Mouse (Mus musculus) urinary bladder, postnatal 14 days (tissue): Measurements from ENCODE around the gene Fam43a.

Experiments
- DNase-seq: peaks from one replicate; pipeline ENCODE4 v3.0.0; 2021; ENCODE audit warnings: low spot score

The Fam43a gene

DNA sequence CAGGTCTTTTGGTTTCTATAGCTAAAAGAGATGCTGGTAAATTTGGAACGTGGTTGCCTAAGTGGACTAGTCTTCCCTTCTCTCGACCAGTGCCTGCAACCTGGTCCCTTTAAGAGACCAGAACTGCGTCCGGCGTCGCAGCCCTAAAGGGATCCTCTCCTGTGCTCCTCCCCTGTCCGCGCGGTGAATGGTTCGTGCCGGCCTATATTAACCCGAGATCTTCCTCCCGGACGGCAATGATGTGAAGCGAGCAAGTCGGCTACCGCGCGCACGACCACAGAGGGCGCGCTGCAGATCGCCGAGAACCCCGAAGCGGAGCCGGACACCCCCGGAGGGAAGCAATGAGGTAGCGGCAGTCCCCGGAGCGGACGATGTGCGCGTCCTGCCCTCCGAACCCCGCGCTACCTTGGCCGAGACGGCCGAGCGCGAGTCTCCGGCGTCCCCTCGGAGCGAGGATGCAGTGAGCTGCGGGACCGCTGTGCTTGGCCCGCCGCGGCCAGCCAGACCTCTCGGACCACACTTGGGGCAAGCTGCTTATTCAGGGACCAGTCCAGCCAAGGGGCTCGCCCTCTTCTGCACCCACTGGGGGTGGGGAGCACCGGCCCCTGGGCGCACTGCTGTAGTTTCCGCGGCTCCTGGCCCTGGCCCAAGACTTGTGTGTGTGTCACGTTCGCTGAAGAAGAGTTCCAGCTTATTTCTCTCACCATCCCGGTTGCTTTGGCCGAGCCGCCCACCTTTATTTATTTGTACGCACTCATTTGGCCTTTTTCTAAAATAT lies at the start of gene Fam43a:
Fam43a (plus strand) TSS at position 233 of the 778 bp plus-strand sequence.
- peak; percentile 92 for DNase-seq

DNA sequence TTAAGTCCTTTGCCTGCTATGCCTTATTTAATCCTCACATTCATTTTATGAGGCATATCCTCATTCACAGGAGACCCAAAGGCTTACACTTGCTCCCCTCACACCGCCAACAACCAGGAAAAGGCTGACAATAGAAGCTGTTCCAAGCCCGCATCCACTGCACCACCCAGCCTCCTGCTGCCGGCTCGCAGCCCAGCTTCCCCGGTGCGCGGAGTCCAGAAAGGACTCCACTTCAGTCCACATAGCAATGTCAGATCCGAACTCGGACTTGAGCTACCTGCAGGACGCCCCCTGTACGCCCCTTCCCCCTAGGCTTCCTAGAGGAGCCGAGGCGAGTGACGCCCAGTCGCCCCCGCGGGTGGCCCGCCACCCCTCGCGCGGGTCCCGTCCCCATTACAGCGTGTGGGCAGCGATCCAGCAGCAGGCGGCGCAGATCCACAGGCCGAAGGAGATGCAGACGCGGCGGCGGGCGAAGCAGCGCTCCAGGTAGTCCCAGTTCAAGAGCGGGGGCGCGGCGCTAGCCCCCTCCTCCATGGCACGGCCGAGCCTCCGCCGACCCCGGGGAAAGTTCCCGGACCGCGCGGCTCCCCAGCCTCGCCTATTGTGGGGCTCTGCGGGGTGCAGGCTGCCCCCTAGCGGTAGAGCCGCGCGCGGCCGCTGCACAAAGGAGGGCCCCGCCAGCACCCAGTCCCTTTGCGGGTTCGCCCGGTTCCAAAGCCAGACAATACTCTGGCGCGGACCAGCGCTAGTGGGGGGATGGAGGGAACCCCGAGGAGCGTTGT lies 49.4 kb upstream of the Fam43a start:
- peak; percentile 75 for DNase-seq

DNA sequence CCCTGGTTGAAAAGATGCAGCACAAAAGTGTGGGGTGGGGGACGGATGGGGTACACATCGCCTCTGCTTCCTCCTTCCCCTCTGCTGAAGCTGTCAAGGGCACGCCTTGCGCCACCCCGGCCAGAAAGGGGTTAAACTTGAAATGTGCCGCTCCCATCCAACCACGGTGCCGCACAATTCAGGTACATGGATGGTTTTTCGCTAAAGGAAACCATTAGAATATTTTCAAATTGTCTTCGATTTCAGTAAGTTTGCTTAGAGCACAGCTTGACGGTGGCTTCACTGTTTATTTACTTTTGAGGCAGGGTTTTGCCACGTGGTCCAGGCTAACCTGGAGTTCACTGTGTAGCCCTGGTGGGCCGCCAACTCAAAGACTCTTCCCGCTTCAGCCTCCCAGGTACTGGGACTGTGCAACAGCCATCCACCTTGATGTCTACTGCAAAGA lies 48.8 kb upstream of the Fam43a start, which contains the start of gene Tmem44:
Tmem44 (minus strand) TSS at position 95 of the 445 bp plus-strand sequence.
- no peak for DNase-seq

DNA sequence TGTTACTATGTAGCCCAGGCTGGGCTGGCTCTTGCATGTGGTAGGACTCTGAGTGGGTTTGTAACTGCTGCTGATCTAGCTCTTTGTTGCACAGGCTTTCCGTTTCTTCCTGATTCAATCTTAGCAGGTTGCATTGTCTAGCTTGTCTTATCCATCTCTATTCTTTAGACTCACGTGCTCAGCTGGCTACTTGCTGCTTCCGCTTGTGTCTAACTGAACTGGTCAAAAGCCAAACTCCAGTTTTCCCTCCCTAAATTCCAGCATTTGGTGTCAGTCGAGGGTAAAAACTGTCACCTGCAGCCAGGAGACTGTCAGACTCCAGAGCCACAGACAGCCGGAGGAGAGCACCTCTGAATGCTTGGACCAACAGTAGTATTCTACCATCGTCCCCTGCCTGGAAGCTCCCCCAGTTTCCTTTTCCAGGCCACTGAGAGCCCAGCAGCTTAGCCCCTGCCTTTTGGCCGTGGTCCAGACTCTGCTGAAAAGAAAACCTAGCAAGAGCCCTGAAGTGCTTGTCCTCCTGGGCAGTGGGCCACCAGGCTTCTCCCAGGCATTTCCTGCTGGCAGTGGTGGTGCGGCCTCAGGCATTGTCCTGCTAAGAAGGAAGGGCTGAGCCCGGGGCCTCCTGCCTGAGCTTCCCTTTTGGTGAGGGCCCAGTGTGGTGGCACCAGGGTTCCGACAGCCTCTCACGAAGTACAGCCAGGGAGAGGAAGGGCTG lies 46.7 kb upstream of the Fam43a start:
- DNase-seq, result peak; percentile 75

DNA sequence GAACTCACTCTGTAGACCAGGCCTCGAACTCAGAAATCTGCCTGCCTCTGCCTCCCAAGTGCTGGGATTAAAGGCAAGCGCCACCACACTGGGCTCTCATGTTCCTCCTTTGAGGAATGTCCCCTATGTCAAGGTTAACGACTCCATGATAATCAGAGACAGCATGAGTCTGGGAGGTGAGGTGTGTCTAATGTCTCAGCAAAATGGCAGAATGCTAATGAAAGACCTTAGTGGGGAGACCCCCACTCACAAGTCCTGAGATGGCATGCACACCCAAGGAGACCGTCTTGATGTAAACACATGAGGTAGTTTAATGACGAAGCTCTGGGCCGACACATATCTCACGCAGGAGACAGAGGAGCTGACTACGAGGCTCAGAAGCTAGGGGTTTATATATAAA lies 45.4 kb upstream of the Fam43a start:
- DNase-seq, result no peak

DNA sequence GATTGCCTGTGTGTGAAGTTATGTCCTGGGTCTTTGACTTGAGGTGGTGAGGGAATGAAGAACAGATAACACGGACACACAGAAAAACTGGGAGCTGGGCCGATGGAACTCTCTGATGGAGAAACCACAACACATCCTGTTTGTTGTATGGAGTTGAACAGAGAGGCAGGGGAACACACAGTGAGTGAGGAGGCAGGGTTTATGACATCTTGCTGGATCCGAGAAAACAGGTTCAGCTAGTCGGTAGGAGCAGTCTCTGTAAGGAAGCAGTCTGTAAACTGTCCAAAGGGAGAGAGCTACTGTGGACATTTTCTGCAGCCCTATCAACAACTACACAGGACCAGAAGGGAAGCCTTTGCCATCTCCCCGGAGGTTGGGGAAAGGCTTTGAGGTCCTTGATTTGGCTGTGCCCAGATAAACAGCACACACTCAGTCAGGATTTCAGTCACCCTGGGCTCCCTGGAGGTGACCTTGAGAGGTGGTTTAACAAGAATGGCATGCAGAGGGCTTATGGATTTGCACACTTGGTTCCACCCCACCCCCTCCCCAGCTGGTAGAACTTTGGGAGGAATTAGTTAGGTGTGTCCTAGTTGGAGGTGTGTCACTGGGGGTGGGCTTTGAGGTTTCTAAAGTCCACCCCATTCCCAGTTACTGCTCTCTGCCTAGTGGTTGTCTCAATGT lies 40.1 kb upstream of the Fam43a start:
- no peak for DNase-seq

DNA sequence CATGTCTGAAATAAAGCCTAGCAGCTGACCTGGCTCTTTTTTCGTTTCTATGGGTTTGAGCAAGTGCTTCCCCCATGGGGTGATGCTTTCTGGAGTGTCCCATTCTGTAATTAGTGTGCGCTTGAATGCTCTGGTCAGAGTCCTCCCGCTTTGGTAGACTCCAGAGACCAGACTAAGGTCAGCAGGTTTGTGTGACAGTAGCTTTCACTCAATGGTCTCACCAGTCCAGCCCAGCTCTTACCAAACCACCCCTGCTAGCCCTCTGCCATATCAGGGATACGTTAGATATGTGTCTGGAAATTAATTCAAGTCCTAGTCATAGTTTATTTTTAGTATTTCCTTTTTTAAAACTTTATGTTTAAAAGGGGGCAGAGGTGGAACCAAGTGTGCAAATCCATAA lies 38.9 kb upstream of the Fam43a start:
- DNase-seq, result no peak

DNA sequence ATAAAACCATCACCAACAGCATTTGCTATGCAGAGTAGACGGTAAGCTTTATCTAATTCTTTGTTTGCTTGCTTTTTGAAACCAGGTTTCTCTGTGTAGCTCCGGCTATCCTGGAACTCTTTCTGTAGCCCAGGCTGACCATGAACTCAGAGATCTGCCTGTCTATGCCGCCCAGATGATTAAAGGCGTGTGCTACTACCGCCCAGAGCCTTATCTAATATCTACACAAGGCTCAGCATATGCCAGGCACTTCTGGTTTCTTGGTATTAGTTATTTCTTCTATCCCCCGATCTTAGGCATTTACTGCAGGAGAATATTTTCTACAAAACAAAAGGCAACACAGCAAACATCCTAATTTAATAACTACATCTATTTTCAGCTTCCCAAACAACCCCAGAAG lies 33.9 kb upstream of the Fam43a start:
- DNase-seq, result no peak

DNA sequence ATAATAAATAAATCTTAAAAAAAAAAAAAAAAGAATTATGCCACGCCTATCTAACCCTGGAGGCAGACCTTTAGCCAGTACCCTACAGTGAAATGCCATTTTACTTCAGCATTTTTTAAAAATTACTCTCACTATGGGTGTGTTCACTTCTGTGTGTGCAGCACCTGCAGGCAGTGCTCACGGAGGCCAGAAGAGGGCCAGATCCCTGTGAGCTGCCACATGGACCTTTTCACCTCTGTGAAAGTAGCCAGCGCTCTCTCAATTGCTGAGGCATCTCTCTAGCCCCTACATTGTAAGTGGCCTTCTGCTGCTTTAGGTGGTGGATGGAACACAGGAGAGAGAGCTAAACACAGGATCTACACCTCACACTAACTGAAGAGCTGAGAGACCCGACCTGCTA lies 29.4 kb upstream of the Fam43a start:
- no peak for DNase-seq

DNA sequence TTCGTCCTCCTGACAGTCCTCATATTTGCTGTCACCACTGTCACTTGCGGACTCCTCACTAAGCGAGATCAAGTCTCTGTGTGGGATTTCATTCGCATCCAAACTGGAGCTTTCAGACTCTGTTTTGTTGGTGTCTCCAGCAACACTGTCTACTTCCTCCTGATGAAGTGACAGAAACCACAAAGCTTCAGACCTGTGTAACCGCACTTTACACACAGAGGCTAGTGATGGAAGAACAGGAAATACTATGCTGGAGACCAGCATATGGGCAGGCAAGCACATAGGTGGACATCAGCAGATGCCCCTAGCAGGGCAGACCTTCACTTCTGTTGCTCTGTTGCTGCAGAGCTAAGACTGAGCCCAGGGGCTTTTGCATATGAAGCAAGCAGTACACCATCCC lies 28.1 kb upstream of the Fam43a start:
- no peak for DNase-seq

DNA sequence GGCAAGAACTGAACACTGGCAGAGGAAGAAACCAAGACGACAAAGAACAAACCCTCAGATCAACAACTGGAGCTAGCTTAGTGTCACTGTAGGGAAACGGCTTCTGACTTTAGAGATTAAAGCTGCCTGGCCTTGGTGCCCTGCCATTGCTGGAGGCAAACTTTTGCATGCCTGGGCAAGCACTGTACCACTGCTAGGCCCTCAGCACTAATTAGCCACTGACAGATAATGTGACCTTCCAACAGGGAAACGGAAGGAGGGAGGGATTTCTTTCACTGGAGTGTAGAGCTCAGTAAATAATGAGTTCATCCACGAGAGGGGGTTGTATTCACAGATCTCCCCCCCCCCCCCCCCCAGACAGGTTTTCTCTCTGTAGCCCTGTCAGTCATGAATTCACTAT lies 27.3 kb upstream of the Fam43a start:
- no peak for DNase-seq

DNA sequence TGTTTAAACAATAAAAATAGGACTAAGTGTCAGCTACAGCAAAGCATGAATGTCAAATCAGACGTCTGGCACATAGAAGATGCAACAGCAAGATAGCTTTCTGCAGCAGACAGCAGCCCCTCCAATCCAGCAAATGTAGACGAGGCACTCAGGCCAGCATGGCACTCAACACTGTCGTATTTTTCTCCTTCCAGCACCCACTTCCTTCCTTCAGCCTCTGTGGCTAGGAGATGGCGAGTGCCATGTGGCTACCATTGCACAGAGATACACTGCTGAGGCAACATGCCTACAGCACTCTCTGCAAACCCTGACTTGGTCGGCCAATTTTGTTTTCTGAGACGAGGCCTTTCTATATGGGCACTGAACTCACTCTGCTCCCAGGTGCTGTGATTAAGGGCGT lies 23.7 kb upstream of the Fam43a start:
- DNase-seq, result no peak

DNA sequence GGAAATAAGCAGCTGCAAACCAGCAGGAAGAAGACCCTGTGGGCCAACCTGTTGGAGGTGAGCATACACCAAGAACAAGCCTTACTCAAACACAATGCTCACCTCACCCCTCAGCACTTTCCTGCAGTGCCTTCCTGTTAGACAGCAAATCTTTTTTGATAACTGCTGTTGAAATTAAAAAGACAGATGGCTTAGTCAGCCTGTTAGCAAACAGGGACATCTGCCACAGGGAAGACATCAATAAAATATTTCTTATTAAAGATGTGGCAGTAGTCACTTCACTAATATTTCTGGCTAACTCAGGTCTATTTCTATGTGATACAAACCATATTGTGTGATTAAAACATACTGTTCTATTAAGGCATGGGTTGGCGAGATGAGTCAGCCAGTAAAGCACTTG lies 23.1 kb upstream of the Fam43a start:
- DNase-seq, result no peak

DNA sequence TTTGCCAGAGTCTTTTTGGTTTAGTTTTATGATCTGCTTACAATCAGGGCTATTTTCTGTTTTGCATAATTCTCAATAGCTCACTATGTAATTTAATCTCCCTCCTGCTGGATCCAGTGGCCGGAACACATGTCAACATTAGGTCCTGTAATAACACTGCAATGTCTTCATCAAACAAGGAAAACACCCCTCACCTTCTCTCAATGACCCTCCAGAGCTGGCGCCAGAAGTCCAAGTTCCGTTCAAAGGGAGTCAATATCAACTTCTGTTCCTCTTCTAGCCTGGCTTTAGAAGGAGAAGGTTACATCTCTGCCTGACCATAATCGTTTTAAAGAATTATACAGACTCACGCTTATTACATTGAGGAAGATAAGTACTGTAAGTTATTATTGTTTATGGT lies 18.8 kb upstream of the Fam43a start:
- DNase-seq, result no peak

DNA sequence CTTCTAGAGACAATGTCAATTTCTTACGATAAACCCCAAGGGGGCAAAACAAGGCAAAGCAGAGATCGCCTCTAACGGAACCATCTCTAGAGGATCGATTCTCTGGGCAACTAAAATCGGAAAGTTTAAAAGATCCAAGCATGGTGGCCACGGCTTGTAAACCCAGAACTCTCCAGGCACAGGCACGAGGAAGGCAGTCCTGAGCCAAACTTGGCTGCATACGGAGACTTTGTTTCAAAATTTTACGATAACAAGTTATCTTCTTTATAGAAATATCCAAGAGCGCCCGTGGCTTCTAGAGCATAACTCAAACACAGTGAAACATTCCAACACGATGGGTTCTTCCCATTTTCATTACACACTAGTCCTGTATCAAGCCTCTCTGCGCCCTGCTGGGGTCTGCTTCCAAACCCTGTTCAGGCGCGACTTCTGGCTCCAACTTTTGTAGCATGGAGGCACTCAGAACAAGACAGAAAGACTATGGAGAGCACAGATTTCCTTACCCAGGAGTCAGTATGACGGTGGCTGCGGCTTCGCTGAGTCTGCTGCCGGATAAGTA lies 12.5 kb upstream of the Fam43a start:
- DNase-seq, result no peak

DNA sequence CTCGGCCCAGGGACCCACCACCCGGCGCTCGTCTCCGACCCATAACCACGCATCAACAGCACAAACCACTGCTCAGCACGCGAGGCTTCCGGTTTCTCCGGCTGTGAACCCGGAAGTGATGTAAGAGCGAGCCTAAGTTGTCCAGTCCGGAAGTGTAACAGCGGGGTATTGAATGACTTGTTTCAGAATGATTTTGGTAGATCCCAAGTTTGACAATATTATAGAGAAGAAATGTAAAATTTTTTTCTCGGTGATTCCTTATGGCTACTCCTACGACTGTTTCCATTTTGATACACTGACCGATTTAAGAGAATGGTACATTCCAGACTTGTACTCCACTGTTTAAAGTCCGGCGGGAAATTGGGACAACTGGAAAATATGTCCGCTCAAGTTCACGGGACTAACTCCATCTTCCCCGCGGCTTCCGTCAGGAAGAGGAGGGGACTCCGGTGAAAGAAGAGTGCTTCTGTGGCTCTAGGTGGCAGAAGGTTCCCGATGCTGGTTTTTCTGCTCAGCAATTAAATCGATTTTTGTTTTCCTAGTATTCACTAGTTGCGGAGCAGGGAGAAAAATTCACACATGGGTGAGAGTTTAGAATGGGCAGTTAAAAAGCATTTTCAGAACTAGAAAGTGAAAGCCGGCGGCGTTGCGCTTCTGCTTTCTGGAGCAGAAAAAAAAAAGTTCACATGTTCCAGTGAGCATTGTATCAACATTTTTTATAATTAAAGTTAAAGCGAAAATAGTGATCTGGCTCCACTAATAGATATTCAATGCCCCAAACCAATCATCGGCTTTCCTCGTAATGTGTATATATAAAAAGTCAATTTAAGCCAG lies 11.8 kb upstream of the Fam43a start, which contains the start of gene Lsg1:
Lsg1 (minus strand) TSS at position 99 of the 834 bp plus-strand sequence.
- peak; percentile 87 for DNase-seq

DNA sequence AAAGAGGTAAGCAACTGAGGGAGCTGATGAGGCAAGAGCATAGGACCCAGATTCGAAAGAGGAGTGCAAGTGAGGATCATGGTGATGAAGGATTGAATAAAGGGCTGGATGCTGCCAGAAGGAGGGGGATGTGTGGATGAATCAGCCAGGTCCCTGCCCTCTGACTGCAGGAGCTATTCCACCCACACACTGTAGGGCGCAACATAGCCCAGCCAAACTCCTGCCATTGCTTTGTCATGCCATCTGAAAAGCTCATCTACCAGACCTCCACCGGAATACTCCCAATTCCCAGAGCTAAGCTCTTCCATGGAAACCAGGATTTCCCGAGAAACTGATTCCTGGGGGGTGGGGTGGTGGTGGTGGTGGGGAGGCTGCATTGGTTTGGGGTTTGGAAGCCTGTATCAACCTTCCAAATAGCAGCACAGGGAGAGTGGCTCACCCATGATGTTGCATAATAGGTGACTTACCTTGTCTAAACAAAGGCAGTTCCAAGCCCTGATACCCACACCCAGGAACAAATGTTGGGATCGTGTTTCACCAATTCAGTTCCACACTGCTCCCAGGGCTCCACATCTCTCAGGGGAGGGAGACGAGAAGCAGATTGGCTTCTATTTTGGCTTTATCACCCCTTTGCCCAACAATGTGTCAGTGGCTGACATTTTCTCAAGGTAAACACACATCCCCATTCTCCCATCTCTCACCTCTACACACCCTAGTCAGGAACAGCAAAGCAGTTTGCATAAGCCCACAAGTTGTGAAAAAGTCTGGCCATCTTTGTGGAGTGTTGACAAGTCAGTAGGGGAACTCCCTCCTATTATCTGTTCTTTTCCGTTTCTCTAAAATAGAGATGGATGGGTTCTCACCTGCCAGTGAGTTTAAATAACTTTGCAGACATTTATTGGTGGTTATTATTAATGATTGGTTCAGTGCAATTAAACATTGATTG lies 9.0 kb upstream of the Fam43a start:
- no peak for DNase-seq

DNA sequence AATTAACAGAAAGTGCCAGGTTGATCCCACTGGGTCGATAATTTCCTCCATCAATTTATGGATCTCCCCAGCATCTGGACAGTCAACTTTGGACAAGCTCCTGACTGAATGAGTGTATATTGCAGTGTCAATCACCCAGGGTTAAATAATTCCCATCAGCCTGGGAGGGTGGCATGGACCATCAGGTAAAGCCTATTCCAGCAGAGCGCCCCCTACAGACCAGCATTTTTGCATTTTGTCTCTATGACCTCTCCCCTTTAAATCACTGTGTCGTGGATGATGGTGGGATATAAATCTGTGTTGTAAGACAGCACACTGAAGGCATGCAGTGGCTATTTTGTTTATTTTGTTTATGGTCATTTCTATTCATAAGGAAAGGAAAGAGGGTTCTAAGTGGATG lies 7.5 kb upstream of the Fam43a start:
- DNase-seq, result no peak

DNA sequence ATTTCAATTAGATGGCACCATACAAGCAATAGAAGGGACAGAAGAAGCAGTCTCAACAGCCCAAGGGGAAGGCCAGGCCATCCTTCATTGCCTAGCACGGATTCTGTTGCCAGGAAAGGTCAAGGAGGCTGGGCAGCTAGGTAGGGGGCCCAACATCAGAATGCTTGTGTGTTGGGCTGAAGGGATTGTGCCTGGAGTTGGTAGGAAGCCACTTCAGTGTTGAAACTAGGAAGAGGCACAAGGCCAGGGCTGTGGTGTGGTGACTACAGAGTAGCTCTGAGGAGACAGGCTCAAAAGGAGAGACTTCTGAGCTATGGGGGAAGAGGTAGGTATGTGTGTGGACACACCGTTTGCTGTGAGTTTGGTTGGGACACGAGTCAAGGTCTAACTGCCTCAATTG lies 4.2 kb upstream of the Fam43a start:
- no peak for DNase-seq
